Mouse (Mus musculus): ENCODE measurements at regions not wholly inside any gene's neighbourhood (a gene's known extent, or its start where the extent isn't known, plus 50 kb on each side); places are given as distances from the start of the nearest gene placed in this dataset.

DNA sequence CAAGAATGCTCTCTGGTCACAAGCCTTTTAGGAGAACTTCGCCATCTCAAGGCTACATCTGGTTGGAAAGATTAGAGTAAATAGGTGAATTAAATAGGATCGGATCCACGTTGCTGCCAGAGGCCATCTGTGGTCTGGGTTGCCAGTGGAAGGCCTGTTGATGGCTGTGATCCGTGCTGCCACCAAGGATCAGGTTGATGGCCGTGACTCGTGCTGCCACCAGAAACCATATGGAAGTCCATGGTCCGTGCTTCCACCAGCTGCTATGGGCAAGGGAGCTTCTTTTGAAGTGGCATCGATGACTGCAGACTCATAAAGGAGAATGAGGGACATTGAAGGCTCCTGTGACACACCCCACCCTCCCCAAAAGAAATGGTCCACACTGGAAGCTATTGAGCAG lies 79.6 kb downstream of the Atp1a1 start:
- H3K9me3 ChIP-seq (ENCODE audit: control insufficient read depth, low read length), result no peaks in the 10 kb centered on the region
- H3K9ac ChIP-seq (ENCODE audit: low read length), result no peak overlapping the region
- no peak overlapping the region for H3K27ac ChIP-seq (replicated peaks; ENCODE audit: low read depth, low read length)
- H3K4me3 ChIP-seq (ENCODE audit: low read depth, low read length), result no peak overlapping the region
- no peaks in the 10 kb centered on the region for H3K27me3 ChIP-seq (ENCODE audit: control insufficient read depth, insufficient read depth, low read length)
- no peak for ATAC-seq (ENCODE audit: insufficient number of reproducible peaks, low FRiP score, low TSS enrichment, low read depth)
- H3K4me1 ChIP-seq (ENCODE audit: control insufficient read depth, insufficient read depth, low read length), result no peaks in the 10 kb centered on the region; the same call in 1 of the 2 replicates
- no peaks in the 10 kb centered on the region for H3K36me3 ChIP-seq (ENCODE audit: control insufficient read depth, insufficient read depth, low read length)
- DNase-seq (ENCODE audit: low spot score), result no peak
- H3K4me2 ChIP-seq (ENCODE audit: low read depth, severe bottlenecking), result no peak overlapping the region
- 89% methylated on average over 8 of the region's 8 CpGs for WGBS

DNA sequence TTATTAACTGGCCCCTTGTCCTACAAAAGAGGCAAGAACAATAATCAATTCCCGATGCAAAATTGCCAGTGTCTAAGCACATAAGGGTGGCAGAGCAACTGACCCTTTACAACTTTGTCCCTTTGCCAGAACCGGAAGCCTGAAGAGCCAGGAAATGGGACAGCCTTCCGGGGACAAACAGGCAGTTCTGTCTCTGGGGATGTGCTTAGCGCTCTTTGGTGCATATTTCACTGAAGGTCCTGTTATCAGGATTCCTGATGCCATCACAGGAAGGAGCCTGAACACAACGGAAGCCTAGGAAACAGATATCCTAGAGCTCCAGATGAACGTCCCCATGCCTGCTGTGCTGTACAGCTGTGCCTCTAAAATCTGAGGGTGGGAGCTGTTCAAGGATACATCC lies 80.0 kb downstream of the Atp1a1 start:
- Histone ChIP-seq H3K36me3 (ENCODE audit: control insufficient read depth, insufficient read depth, low read length) (no peaks in the 10 kb centered on the region), H3K4me2 (ENCODE audit: low read depth, severe bottlenecking) (no peak overlapping the region), H3K4me1 (ENCODE audit: control insufficient read depth, insufficient read depth, low read length) (no peaks in the 10 kb centered on the region; the same call in 1 of the 2 replicates), H3K4me3 (ENCODE audit: low read depth, low read length) (no peak overlapping the region), H3K9ac (ENCODE audit: low read length) (no peak overlapping the region), H3K27me3 (ENCODE audit: control insufficient read depth, insufficient read depth, low read length) (no peaks in the 10 kb centered on the region), H3K27ac (replicated peaks; ENCODE audit: low read depth, low read length) (no peak overlapping the region), H3K9me3 (ENCODE audit: control insufficient read depth, low read length) (no peaks in the 10 kb centered on the region)
- ATAC-seq (ENCODE audit: insufficient number of reproducible peaks, low FRiP score, low TSS enrichment, low read depth) (no peak), DNase-seq (ENCODE audit: low spot score) (no peak)
- 80% methylated on average over 6 of the region's 6 CpGs for WGBS

DNA sequence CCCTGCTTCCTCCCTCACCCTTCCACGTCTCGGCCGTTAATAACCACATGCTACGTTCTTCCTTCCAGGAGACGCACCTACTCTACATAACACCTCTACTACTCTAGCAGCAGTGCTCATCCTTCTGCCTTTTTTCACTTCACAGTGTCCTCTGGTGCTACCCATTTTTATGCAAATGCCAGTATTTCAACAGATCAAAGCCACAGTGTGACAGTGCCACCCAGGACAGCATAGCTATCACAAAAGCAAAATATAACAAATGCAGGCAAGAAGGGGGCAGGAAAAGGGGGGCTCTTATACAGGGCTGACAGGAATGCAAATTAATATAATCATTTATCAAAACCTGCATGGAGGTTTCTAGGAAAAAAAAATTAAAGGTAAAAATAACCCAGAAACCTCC lies 81.2 kb downstream of the Atp1a1 start:
- Histone ChIP-seq H3K4me3 (ENCODE audit: low read depth, low read length) (no peak overlapping the region), H3K4me1 (ENCODE audit: control insufficient read depth, insufficient read depth, low read length) (no peaks in the 10 kb centered on the region; the same call in 1 of the 2 replicates), H3K4me2 (ENCODE audit: low read depth, severe bottlenecking) (no peak overlapping the region), H3K27ac (replicated peaks; ENCODE audit: low read depth, low read length) (no peak overlapping the region), H3K27me3 (ENCODE audit: control insufficient read depth, insufficient read depth, low read length) (no peaks in the 10 kb centered on the region), H3K9me3 (ENCODE audit: control insufficient read depth, low read length) (no peaks in the 10 kb centered on the region), H3K9ac (ENCODE audit: low read length) (no peak overlapping the region), H3K36me3 (ENCODE audit: control insufficient read depth, insufficient read depth, low read length) (no peaks in the 10 kb centered on the region)
- 68% methylated on average over 5 of the region's 5 CpGs for WGBS
- ATAC-seq (ENCODE audit: insufficient number of reproducible peaks, low FRiP score, low TSS enrichment, low read depth), result no peak
- DNase-seq (ENCODE audit: low spot score), result no peak

GRCm38 (mm10) chr3:101522246-101522920 lies 82.1 kb downstream of the Atp1a1 start:
- no peaks in the 10 kb centered on the region for H3K36me3 ChIP-seq (ENCODE audit: control insufficient read depth, insufficient read depth, low read length)
- H3K4me2 ChIP-seq (ENCODE audit: low read depth, severe bottlenecking), result no peak overlapping the region
- no peaks in the 10 kb centered on the region; the same call in 1 of the 2 replicates for H3K4me1 ChIP-seq (ENCODE audit: control insufficient read depth, insufficient read depth, low read length)
- ATAC-seq (ENCODE audit: insufficient number of reproducible peaks, low FRiP score, low TSS enrichment, low read depth), result no peak
- no peak overlapping the region for H3K27ac ChIP-seq (replicated peaks; ENCODE audit: low read depth, low read length)
- no peaks in the 10 kb centered on the region for H3K27me3 ChIP-seq (ENCODE audit: control insufficient read depth, insufficient read depth, low read length)
- H3K9ac ChIP-seq (ENCODE audit: low read length), result no peak overlapping the region
- no peak for DNase-seq (ENCODE audit: low spot score)
- no peak overlapping the region for H3K4me3 ChIP-seq (ENCODE audit: low read depth, low read length)
- 79% methylated on average over 9 of the region's 9 CpGs for WGBS
- no peaks in the 10 kb centered on the region for H3K9me3 ChIP-seq (ENCODE audit: control insufficient read depth, low read length)

DNA sequence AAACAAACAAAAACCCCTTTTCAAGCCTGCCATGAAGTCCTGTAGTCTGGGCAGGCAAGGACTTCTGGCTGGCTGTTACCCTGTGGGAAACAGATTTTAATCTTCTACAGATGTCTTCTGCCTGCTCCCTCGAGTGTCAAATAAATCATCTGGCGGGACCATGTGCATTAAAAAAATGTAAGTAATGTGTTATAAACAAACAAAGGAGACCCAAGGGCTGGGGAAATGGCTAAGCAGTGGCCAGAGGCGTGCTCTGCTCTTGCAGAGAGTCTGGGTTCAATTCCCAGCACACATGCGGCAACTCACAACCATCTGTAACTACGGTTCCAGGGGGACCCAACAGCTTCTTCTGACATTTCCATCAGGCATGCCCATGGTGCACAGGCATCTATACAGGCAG lies 83.3 kb downstream of the Atp1a1 start:
- no peaks in the 10 kb centered on the region for H3K36me3 ChIP-seq (ENCODE audit: control insufficient read depth, insufficient read depth, low read length)
- peaks cover 7% of the 10 kb centered on the region for H3K4me1 ChIP-seq (ENCODE audit: control insufficient read depth, insufficient read depth, low read length)
- no peak for DNase-seq (ENCODE audit: low spot score)
- H3K4me2 ChIP-seq (ENCODE audit: low read depth, severe bottlenecking), result no peak overlapping the region
- no peak overlapping the region for H3K4me3 ChIP-seq (ENCODE audit: low read depth, low read length)
- no peaks in the 10 kb centered on the region for H3K27me3 ChIP-seq (ENCODE audit: control insufficient read depth, insufficient read depth, low read length)
- H3K9me3 ChIP-seq (ENCODE audit: control insufficient read depth, low read length), result no peaks in the 10 kb centered on the region
- no peak overlapping the region for H3K9ac ChIP-seq (ENCODE audit: low read length)
- 47% methylated on average over 5 of the region's 5 CpGs for WGBS
- ATAC-seq (ENCODE audit: insufficient number of reproducible peaks, low FRiP score, low TSS enrichment, low read depth), result no peak
- H3K27ac ChIP-seq (replicated peaks; ENCODE audit: low read depth, low read length), result no peak overlapping the region

DNA sequence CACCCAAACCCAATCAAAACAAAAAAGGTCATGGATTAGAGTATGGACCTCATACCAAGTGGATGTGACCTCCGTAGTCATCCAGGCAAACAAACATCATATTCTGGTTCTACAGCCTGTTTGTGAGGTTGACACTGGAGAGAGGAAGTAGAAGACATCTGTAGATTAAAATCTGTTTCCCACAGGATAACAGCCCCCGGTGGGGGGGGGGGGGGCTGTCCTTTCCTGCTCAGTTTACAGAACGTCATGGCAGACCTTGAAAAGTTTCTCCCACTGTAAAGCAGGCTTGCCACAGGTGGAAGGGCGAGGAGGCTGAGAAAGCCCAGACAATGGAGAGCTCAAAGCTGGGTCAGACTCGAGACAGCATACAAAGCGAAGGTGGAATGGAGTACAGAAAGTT lies 84.4 kb downstream of the Atp1a1 start:
- no peak for DNase-seq (ENCODE audit: low spot score)

DNA sequence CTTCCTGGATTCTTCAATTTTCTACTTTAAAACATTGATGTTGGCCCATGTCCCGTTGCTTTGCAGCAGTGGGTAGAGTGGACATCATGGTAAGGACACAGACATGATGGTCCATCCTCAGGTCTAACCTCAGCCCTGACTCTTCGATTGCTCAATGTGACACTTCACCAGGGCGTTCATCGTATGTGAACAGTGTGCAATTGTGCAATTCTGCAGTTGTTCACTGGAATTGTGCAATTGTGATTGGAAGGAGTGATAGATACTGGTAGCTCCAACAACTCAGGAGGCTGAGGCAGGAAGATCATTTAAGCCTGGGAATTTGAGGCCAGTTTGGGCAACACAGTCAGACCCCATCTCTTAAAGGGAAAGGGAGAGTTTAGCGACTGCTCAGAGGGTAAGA lies 84.9 kb downstream of the Atp1a1 start:
- H3K27me3 ChIP-seq (ENCODE audit: control insufficient read depth, insufficient read depth, low read length), result no peaks in the 10 kb centered on the region
- H3K4me1 ChIP-seq (ENCODE audit: control insufficient read depth, insufficient read depth, low read length), result peaks cover 7% of the 10 kb centered on the region
- 93% methylated on average over 5 of the region's 5 CpGs for WGBS
- DNase-seq (ENCODE audit: low spot score), result no peak
- H3K4me3 ChIP-seq (ENCODE audit: low read depth, low read length), result no peak overlapping the region
- ATAC-seq (ENCODE audit: insufficient number of reproducible peaks, low FRiP score, low TSS enrichment, low read depth), result no peak
- no peak overlapping the region for H3K9ac ChIP-seq (ENCODE audit: low read length)
- no peaks in the 10 kb centered on the region for H3K36me3 ChIP-seq (ENCODE audit: control insufficient read depth, insufficient read depth, low read length)
- no peaks in the 10 kb centered on the region for H3K9me3 ChIP-seq (ENCODE audit: control insufficient read depth, low read length)
- no peak overlapping the region for H3K4me2 ChIP-seq (ENCODE audit: low read depth, severe bottlenecking)
- H3K27ac ChIP-seq (replicated peaks; ENCODE audit: low read depth, low read length), result no peak overlapping the region

More for the DNA sequence above, 84.4 kb downstream of the Atp1a1 start:
- no peak overlapping the region for H3K4me3 ChIP-seq (ENCODE audit: low read depth, low read length)
- H3K4me1 ChIP-seq (ENCODE audit: control insufficient read depth, insufficient read depth, low read length), result peaks cover 7% of the 10 kb centered on the region
- no peaks in the 10 kb centered on the region for H3K27me3 ChIP-seq (ENCODE audit: control insufficient read depth, insufficient read depth, low read length)
- WGBS, result 82% methylated on average over 6 of the region's 6 CpGs
- H3K27ac ChIP-seq (replicated peaks; ENCODE audit: low read depth, low read length), result no peak overlapping the region
- H3K9ac ChIP-seq (ENCODE audit: low read length), result no peak overlapping the region
- no peak overlapping the region for H3K4me2 ChIP-seq (ENCODE audit: low read depth, severe bottlenecking)
- H3K9me3 ChIP-seq (ENCODE audit: control insufficient read depth, low read length), result no peaks in the 10 kb centered on the region
- no peak for ATAC-seq (ENCODE audit: insufficient number of reproducible peaks, low FRiP score, low TSS enrichment, low read depth)
- no peaks in the 10 kb centered on the region for H3K36me3 ChIP-seq (ENCODE audit: control insufficient read depth, insufficient read depth, low read length)

DNA sequence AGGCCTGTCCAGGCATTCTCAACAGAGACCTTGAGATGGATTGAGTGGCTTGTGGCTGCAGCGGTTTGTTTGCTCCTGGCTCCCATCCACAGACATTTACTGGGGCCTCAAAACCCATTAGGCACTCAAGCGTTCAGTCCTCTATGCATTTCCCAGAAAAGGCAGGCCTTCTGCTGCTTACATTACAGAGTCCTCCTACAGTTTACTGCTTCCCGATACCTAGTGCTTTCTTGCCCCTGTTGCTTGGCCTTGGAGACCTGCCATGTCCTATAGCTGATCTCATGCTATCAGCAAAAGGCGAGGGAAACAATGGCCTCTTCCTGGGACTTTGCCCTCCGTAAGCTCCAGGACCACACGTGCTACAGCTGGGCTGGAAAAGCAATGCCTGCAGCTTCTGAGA lies 85.7 kb downstream of the Atp1a1 start:
- H3K4me3 ChIP-seq (ENCODE audit: low read depth, low read length), result no peak overlapping the region
- no peaks in the 10 kb centered on the region for H3K27me3 ChIP-seq (ENCODE audit: control insufficient read depth, insufficient read depth, low read length)
- 82% methylated on average over 6 of the region's 6 CpGs for WGBS
- H3K36me3 ChIP-seq (ENCODE audit: control insufficient read depth, insufficient read depth, low read length), result no peaks in the 10 kb centered on the region
- ATAC-seq (ENCODE audit: insufficient number of reproducible peaks, low FRiP score, low TSS enrichment, low read depth) (no peak), DNase-seq (ENCODE audit: low spot score) (no peak)
- H3K4me1 ChIP-seq (ENCODE audit: control insufficient read depth, insufficient read depth, low read length), result peaks cover 7% of the 10 kb centered on the region
- H3K9me3 ChIP-seq (ENCODE audit: control insufficient read depth, low read length), result no peaks in the 10 kb centered on the region
- no peak overlapping the region for H3K9ac ChIP-seq (ENCODE audit: low read length)
- no peak overlapping the region for H3K4me2 ChIP-seq (ENCODE audit: low read depth, severe bottlenecking)
- H3K27ac ChIP-seq (replicated peaks; ENCODE audit: low read depth, low read length), result no peak overlapping the region

DNA sequence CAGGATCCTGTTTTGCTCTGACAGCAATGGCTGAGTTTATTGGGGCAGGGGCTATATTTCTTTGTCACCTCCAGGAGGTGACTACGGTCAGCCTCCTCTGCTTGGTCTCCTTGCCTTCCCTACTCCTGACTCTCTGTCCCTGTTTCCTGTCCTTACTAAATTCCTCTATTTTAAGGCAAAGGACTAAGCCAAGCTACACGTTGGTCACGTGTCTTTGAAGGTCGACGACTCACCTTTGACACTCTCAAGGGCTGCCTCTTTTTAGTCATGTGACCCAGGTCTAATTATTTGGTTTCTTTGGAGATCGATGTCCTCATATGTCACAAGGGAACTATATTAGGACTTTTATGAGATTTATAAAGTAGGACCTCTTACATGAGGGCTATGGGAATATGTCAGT lies 86.9 kb downstream of the Atp1a1 start:
- Histone ChIP-seq H3K36me3 (ENCODE audit: control insufficient read depth, insufficient read depth, low read length) (no peaks in the 10 kb centered on the region), H3K9me3 (ENCODE audit: control insufficient read depth, low read length) (no peaks in the 10 kb centered on the region), H3K4me1 (ENCODE audit: control insufficient read depth, insufficient read depth, low read length) (peaks cover 7% of the 10 kb centered on the region), H3K27me3 (ENCODE audit: control insufficient read depth, insufficient read depth, low read length) (no peaks in the 10 kb centered on the region), H3K4me2 (ENCODE audit: low read depth, severe bottlenecking) (no peak overlapping the region), H3K4me3 (ENCODE audit: low read depth, low read length) (no peak overlapping the region), H3K27ac (replicated peaks; ENCODE audit: low read depth, low read length) (no peak overlapping the region), H3K9ac (ENCODE audit: low read length) (no peak overlapping the region)
- no peak for DNase-seq (ENCODE audit: low spot score)
- no peak for ATAC-seq (ENCODE audit: insufficient number of reproducible peaks, low FRiP score, low TSS enrichment, low read depth)
- 76% methylated on average over 6 of the region's 6 CpGs for WGBS
